Mouse (Mus musculus): ENCODE results near the gene Sox6. TPM values are rescaled to one million over a fixed set of nuclear protein-coding genes. Genes with fewer than 3 reads are reported as not detected.

Gene Sox6
- polyA plus RNA-seq, 1 experiment from 2014 or later, result 63.2 TPM

DNA sequence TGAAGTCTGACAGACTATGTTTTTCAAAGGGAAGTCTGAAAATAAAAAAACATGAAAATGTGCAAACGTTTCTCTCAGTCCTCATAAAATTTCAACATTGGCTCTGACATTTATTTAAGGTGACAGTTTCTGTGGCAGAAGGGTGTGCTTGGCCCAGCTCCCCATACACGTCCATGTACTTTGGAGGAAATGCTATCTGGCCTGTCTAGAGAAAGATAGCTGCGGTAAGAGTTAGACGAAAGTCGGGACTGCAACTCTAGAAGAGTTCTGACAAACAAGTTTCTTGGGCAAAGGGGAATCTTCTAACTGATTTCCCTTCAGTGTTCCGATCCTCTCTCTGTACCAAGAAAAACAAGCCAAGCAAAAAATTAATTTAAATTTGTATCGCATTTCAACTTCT is 150.5 kb downstream of the Sox6 start:
- 90% methylated on average over 7 of the region's 7 CpGs for WGBS
- Histone ChIP-seq H3K27me3 (no peaks in the 10 kb centered on the region), H3K4me3 (no peak overlapping the region), H3K9ac (replicated peaks) (no peak overlapping the region), H3K4me1 (no peaks in the 10 kb centered on the region), H3K4me2 (replicated peaks) (no peak overlapping the region), H3K9me3 (no peaks in the 10 kb centered on the region), H3K27ac (replicated peaks) (no peak overlapping the region), H3K36me3 (no peaks in the 10 kb centered on the region)
- no peak for ATAC-seq (ENCODE audit: low FRiP score, low read depth)

DNA sequence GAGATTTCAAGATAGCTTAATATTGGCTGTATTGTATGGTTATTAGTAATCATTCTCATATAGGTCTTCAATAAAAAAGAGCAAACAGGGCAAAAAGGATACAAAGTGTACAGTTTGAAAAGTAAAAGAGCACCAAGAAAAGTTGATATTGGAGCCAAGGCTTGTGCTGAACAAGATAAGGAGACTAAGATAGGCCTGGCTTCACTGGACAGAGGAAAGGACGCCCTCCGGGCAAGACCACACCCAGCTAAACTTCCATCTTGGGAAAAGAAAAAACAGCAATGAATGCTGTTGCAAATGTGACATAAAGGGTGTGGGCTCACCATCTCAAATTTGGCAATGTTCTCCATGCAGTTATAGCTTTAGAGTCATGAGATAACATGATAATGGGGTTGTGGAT is 165.7 kb downstream of the Sox6 start:
- Histone ChIP-seq H3K27ac (replicated peaks) (no peak overlapping the region), H3K9ac (replicated peaks) (no peak overlapping the region), H3K4me1 (peaks cover 13% of the 10 kb centered on the region), H3K9me3 (no peaks in the 10 kb centered on the region), H3K27me3 (no peaks in the 10 kb centered on the region), H3K4me3 (no peak overlapping the region), H3K36me3 (no peaks in the 10 kb centered on the region), H3K4me2 (replicated peaks) (no peak overlapping the region)
- WGBS, result 85% methylated on average over 2 of the region's 2 CpGs
- no peak for ATAC-seq (ENCODE audit: low FRiP score, low read depth)

DNA sequence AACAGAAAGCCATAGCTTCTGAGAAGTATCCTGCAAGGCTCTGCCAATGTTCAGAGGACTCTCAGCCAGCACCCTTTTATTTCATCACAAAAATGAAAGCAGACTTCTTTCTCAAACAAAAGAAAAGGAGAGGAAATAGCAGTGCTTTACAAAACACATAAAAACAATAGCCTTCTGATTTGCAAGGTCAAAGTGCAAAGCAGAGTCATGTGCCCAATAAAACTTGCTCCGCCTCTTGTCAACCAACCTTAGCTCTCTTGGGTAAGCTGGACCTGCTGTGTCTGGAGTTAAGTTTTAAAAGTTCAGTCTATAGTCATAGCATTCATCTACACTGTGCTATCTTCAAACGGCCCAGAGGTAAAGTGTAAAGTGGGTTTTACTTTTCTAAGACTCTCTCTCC is 170.1 kb downstream of the Sox6 start:
- H3K36me3 ChIP-seq, result no peaks in the 10 kb centered on the region
- no peak overlapping the region for H3K4me2 ChIP-seq (replicated peaks)
- H3K4me3 ChIP-seq, result no peak overlapping the region
- H3K4me1 ChIP-seq, result peaks cover 46% of the 10 kb centered on the region
- no peak for ATAC-seq (ENCODE audit: low FRiP score, low read depth)
- no peak overlapping the region for H3K9ac ChIP-seq (replicated peaks)
- H3K27me3 ChIP-seq, result no peaks in the 10 kb centered on the region
- H3K27ac ChIP-seq (replicated peaks), result no peak overlapping the region
- no peaks in the 10 kb centered on the region for H3K9me3 ChIP-seq
- WGBS, result 69% methylated on average over 2 of the region's 2 CpGs

DNA sequence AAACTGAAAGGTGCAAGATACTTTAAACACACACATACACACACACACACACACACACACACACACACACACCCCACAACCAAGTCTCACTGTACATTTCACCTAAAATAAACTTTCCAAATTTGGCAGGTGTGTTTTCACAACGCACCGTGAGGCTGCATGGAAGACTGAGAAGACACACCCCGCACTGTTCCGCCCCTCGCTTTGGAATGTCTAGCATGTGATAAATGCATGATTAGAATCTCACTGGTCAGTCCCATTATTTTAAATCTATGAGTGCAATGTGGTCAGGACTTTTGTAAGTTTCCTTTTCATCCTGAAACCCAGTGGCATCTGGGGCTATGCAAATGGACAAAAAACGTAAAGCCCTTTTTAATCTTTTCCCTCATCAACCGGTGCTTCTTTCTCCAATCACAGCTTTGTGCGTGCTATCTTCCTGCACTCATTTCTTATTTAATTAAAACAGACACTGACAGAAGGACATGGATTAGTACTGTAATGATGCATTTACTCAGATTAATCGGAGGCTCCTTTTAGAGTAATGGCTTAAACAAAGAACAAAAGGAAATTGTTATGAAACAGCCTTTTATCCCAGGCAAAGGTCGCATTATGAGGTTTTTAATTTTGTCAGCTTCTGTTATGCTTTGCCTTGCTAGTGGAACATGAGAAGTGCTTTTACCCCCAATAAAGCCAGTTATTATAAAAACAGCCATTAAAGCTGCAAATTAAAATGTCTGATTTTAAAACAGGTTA is 170.9 kb downstream of the Sox6 start:
- 12% methylated on average over 10 of the region's 10 CpGs for WGBS
- peak overlapping the region; percentile 26 for H3K27ac ChIP-seq (replicated peaks)

DNA sequence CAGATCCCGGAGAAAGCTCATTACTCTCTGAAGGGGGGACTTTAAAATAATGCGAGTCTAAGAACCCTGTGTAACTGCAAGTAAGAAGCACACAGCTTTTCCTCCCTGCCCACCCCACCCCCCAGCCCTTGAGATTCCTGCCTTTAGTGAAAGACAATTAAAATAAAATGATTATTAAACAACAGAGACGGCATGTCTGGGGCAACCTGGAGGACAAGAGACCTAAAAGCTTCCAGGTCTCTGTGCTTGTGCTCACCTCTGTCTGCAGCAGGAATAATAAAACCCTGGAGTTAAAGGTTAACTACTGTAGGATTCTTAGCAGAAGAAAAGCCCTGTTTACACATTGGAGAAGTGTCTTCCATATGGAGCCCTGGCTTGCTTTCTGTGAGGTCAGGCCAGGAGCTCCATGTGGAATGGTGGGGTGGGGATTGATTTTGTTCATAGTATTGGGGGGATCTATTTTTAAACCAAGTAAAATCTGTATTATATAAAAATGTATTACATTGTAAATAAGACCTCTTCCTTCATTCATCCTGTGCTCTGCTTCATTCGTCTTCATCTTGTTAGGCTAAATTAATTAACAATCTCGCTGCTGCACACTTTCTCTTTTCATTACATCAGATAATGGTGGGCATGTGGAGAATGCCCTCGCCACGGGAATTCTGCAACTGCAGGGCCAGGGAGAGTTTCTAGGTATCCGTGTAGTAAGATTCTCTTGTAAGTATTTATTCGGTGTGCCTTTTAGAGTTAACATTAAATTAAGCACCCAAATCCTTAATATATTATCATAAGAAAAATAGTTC is 171.7 kb downstream of the Sox6 start:
- Histone ChIP-seq H3K4me2 (replicated peaks) (peak overlapping the region; percentile 30), H3K9me3 (no peaks in the 10 kb centered on the region), H3K27me3 (no peaks in the 10 kb centered on the region), H3K4me3 (no peak overlapping the region), H3K36me3 (no peaks in the 10 kb centered on the region), H3K9ac (replicated peaks) (no peak overlapping the region), H3K27ac (replicated peaks) (peak overlapping the region; percentile 77), H3K4me1 (peaks cover 46% of the 10 kb centered on the region)
- ATAC-seq (ENCODE audit: low FRiP score, low read depth), result peak; percentile 16; the same call in 1 of the 2 replicates
- 17% methylated on average over 9 of the region's 9 CpGs for WGBS

More for the DNA sequence above, 170.9 kb downstream of the Sox6 start:
- H3K9ac ChIP-seq (replicated peaks), result no peak overlapping the region
- H3K36me3 ChIP-seq, result no peaks in the 10 kb centered on the region
- ATAC-seq (ENCODE audit: low FRiP score, low read depth), result no peak
- H3K9me3 ChIP-seq, result no peaks in the 10 kb centered on the region
- H3K4me1 ChIP-seq, result peaks cover 46% of the 10 kb centered on the region
- no peak overlapping the region for H3K4me3 ChIP-seq
- H3K27me3 ChIP-seq, result no peaks in the 10 kb centered on the region
- peak overlapping the region; percentile 16 for H3K4me2 ChIP-seq (replicated peaks)

DNA sequence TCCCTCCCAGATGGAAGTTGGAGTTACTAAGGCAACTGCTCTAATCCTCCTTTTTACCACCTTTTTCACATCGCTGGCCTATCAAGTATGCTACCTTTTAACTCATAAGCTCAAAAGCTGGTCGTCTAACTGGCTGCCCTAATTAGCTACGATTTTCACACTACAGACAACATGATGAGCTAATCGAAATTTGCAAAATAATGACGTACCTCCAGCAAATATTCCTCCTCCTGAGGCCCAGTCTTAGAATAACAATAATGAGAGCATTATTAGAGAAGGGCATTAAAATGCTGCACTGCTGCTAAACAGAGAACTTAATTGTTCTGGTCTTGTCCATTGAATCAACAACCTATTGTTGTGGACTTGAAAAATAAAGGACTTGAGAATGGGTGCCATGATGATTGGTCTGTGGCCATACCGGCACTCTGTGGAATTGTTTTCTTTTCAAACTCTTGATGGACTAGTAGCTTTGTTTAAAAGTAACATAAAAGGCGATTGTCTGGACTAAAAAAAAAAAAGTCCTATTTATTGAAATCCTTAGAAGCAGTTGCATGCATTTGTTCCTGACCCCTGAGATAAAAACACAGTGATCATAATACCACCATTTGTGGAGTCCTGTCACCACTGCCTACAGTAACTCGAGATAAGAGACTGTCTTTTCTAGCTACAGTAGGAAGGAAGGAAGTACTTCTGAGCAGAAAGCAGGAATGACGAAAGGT is 172.5 kb downstream of the Sox6 start:
- 7% methylated on average over 9 of the region's 9 CpGs for WGBS
- Histone ChIP-seq H3K27me3 (no peaks in the 10 kb centered on the region), H3K9ac (replicated peaks) (no peak overlapping the region), H3K9me3 (no peaks in the 10 kb centered on the region), H3K4me1 (peaks cover 46% of the 10 kb centered on the region), H3K4me2 (replicated peaks) (peak overlapping the region; percentile 30), H3K27ac (replicated peaks) (peak overlapping the region; percentile 77), H3K4me3 (no peak overlapping the region), H3K36me3 (no peaks in the 10 kb centered on the region)
- ATAC-seq (ENCODE audit: low FRiP score, low read depth), result peak; percentile 83

DNA sequence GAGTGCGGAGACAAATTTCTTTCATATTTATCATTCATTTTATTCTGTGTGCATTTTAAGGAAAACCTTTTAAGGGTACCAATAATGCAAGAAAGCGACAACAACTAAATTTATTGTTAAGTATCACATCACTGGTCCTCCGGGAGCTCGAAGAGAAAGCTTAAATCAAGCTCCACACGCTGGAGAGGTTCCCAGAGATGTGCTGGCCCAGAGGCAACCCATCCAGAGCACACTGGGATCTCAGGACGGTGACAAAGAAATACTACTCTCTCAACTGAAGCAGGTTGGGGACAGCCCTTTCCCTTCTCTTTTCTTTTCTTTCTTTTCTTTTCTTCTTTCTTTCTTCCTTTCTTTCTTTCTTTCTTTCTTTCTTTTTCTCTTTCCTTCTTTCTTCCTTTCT is 173.4 kb downstream of the Sox6 start:
- H3K36me3 ChIP-seq, result no peaks in the 10 kb centered on the region
- no peaks in the 10 kb centered on the region for H3K9me3 ChIP-seq
- no peak overlapping the region for H3K9ac ChIP-seq (replicated peaks)
- peaks cover 46% of the 10 kb centered on the region for H3K4me1 ChIP-seq
- no peaks in the 10 kb centered on the region for H3K27me3 ChIP-seq
- 31% methylated on average over 6 of the region's 6 CpGs for WGBS
- H3K4me3 ChIP-seq, result no peak overlapping the region
- H3K27ac ChIP-seq (replicated peaks), result peak overlapping the region; percentile 77
- ATAC-seq (ENCODE audit: low FRiP score, low read depth), result no peak
- no peak overlapping the region for H3K4me2 ChIP-seq (replicated peaks)

DNA sequence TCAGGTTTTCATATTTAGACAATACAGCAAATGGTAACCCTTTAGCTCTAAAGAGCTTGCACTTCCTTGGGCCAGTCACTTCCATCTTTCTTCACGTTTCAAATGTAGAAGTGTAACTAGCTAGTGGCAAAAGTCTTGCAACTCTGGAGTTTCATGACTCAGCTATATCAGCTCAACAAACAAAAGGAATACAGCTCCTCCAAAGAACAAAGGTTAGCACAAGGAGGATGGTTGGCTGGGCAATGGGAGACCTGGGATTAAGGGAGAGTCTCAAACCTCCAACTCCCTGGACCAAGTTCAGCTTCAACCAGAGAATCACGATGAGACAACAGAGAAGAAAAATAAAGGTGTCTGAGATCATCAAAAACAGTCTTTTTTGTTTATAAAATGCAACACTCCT is 174.2 kb downstream of the Sox6 start:
- H3K9me3 ChIP-seq, result no peaks in the 10 kb centered on the region
- no peaks in the 10 kb centered on the region for H3K27me3 ChIP-seq
- no peak overlapping the region for H3K27ac ChIP-seq (replicated peaks)
- no peak overlapping the region for H3K4me3 ChIP-seq
- H3K4me1 ChIP-seq, result peaks cover 46% of the 10 kb centered on the region
- 23% methylated on average over 2 of the region's 2 CpGs for WGBS
- no peak overlapping the region for H3K9ac ChIP-seq (replicated peaks)
- ATAC-seq (ENCODE audit: low FRiP score, low read depth), result no peak
- no peaks in the 10 kb centered on the region for H3K36me3 ChIP-seq
- no peak overlapping the region for H3K4me2 ChIP-seq (replicated peaks)

DNA sequence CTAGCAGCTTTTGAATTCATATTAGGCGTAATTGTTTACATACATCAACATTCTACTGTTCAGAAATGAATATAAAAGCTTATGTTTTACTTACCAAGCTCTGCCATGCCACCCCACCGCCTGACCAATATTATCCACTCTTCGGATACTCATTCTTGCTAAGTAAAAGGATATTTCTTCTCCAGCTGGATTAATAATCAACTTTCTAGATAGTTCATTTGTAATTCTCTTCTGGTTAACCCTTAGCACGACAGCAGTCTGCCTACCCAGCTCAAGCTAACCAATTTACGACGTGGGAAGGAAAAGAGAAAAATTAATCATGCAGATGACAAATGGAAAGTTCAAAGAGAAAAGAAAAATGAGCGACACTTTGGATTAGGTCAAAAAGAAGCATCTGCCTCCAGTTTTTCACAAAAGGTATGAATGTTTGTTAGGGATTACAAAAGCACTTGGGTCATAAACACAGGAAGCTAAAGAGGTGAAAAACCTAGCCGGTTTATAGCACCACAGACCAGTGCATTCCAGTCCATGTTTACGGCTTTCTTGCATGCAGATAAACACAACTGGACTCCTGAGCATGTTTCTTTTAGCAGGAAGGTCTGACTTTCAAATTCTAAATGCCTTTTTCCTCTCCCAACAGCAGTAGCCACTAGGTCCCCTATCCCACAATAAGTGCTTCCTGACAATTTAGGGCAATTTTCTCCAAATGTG is 178.8 kb downstream of the Sox6 start:
- peaks cover 5% of the 10 kb centered on the region for H3K4me1 ChIP-seq
- no peak overlapping the region for H3K27ac ChIP-seq (replicated peaks)
- H3K36me3 ChIP-seq, result no peaks in the 10 kb centered on the region
- no peaks in the 10 kb centered on the region for H3K27me3 ChIP-seq
- H3K9me3 ChIP-seq, result no peaks in the 10 kb centered on the region
- no peak overlapping the region for H3K9ac ChIP-seq (replicated peaks)
- WGBS, result 82% methylated on average over 9 of the region's 9 CpGs
- no peak for ATAC-seq (ENCODE audit: low FRiP score, low read depth)
- no peak overlapping the region for H3K4me2 ChIP-seq (replicated peaks)
- H3K4me3 ChIP-seq, result no peak overlapping the region

DNA sequence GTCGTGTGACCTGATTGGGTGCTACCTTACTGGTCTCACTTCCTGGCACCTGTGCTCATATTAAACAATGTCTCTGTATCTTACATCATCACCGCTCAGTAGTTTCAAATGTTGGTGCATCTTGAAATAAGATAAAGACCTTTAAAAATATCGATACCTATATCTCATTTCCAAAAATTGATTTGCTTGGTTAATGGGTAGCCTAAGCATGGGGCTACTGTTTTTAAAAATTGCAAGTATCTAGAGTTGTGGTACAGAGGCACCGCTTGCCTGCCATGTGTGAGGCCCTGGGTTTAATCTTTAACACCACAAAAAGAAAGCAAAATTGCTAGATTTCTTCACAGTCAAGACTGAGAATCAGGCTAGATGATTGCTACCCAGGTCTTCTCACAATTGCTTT is 187.5 kb downstream of the Sox6 start:
- Histone ChIP-seq H3K27ac (replicated peaks) (no peak overlapping the region), H3K9ac (replicated peaks) (no peak overlapping the region), H3K36me3 (no peaks in the 10 kb centered on the region), H3K4me1 (no peaks in the 10 kb centered on the region), H3K4me3 (no peak overlapping the region), H3K27me3 (no peaks in the 10 kb centered on the region), H3K4me2 (replicated peaks) (no peak overlapping the region), H3K9me3 (no peaks in the 10 kb centered on the region)
- 93% methylated on average over 4 of the region's 4 CpGs for WGBS
- ATAC-seq (ENCODE audit: low FRiP score, low read depth), result no peak

DNA sequence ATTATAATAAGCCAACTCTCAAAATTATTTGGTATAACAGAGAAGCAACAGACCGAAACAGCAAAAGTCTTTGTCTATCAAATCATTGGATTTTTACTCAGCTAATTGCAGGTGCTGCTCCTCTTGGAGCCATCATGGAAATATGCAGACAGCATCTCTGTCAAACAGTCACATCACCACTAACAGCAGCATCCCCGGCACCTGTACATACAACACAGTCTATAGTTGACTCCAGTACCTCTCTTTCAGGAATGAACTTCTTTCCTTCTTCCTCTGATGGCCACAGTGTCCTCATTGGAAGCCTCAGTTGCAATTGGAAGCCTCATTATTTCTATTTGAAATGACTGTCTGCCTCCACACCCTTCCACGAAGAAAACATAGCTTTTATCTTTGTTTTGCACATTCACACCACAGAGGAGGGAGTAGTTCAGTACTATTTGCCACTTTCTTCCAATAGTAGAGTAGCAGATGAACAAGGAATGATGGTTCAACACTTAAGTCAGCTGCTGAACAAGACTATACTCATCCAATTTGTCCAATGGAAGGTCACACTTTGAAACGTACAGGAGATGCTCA is 192.7 kb downstream of the Sox6 start:
- Histone ChIP-seq H3K4me3 (no peak overlapping the region), H3K27ac (replicated peaks) (no peak overlapping the region), H3K4me1 (no peaks in the 10 kb centered on the region), H3K9ac (replicated peaks) (no peak overlapping the region), H3K36me3 (no peaks in the 10 kb centered on the region), H3K4me2 (replicated peaks) (no peak overlapping the region), H3K27me3 (no peaks in the 10 kb centered on the region), H3K9me3 (no peaks in the 10 kb centered on the region)
- no peak for ATAC-seq (ENCODE audit: low FRiP score, low read depth)
- WGBS, result 87% methylated on average over 4 of the region's 4 CpGs
